Mouse (Mus musculus): ENCODE results near the gene Cmss1. TPM values are rescaled to one million over a fixed set of nuclear protein-coding genes. Genes with fewer than 3 reads are reported as not detected.
A peak's percentile ranks its signal among the peaks of the same experiment; 100 is the strongest.

Gene Cmss1
- polyA plus RNA-seq, 1 experiment from 2014 or later: 67.9 TPM

DNA sequence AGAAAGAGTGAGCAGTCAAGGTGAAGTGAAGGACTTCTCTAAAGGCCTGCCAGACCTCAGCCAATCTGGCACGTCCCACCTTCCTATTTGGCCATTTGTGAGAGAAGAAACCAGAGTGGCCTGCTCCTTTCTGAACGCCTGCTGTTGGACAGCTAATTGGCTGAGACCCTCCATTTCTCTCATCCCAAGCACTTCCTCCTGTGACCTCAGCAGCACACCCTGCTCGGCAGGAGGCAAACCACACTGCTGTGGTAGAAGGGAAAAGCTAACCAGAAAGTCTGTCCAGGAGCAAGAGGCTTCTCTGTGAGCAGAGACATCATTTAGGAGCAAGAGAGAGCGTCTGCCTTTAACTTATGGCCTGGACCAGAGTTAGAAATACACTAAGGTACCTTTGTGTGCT is 289.5 kb downstream of the Cmss1 start:
- no peak overlapping the region for H3K27ac ChIP-seq (ENCODE audit: low read depth)
- no peaks in the 10 kb centered on the region for H3K36me3 ChIP-seq (ENCODE audit: insufficient read depth)
- WGBS: 57% methylated on average over 4 of the region's 4 CpGs
- H3K4me3 ChIP-seq (ENCODE audit: low read depth, low read length): no peak overlapping the region
- H3K9me3 ChIP-seq (ENCODE audit: low read depth, low read length): no peaks in the 10 kb centered on the region
- no peak overlapping the region for H3K9ac ChIP-seq
- no peaks in the 10 kb centered on the region for H3K27me3 ChIP-seq (ENCODE audit: insufficient read depth, low read length)
- no peak overlapping the region for H3K4me2 ChIP-seq
- no peak for TF ChIP-seq CTCF (IDR thresholded peaks at IDR 0.05; ENCODE audit: low read depth)
- DNase-seq: no peak
- ATAC-seq (ENCODE audit: insufficient read depth): no peak
- H3K4me1 ChIP-seq (ENCODE audit: insufficient read depth): no peaks in the 10 kb centered on the region; the same call in 1 of the 2 replicates

DNA sequence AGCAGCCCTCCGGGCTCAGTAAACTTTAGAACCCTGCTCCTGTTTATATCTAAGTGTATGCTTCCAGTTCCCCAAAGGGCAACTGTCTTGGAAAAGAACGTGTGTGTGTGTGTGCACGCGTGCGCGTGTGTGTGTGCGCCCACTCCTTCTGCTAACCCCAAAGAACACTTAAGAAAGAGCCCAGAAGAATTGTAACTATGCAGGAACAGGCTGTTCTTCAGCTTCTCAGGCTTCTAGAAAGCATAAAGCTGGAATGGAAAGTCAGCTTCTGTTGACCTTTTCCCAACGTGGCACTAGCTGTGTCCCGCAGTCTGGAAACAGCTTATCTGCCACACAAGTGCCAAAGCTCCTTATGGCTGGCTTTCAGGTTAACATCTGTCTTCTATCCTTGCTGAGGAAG is 291.6 kb downstream of the Cmss1 start:
- 79% methylated on average over 9 of the region's 9 CpGs for WGBS
- Histone ChIP-seq H3K9me3 (ENCODE audit: low read depth, low read length) (no peaks in the 10 kb centered on the region), H3K27ac (ENCODE audit: low read depth) (no peak overlapping the region), H3K4me2 (no peak overlapping the region), H3K36me3 (ENCODE audit: insufficient read depth) (no peaks in the 10 kb centered on the region), H3K9ac (no peak overlapping the region), H3K27me3 (ENCODE audit: insufficient read depth, low read length) (no peaks in the 10 kb centered on the region), H3K4me3 (ENCODE audit: low read depth, low read length) (no peak overlapping the region), H3K4me1 (ENCODE audit: insufficient read depth) (no peaks in the 10 kb centered on the region; the same call in 1 of the 2 replicates)
- no peak for TF ChIP-seq CTCF (IDR thresholded peaks at IDR 0.05; ENCODE audit: low read depth)
- DNase-seq (no peak), ATAC-seq (ENCODE audit: insufficient read depth) (no peak)

DNA sequence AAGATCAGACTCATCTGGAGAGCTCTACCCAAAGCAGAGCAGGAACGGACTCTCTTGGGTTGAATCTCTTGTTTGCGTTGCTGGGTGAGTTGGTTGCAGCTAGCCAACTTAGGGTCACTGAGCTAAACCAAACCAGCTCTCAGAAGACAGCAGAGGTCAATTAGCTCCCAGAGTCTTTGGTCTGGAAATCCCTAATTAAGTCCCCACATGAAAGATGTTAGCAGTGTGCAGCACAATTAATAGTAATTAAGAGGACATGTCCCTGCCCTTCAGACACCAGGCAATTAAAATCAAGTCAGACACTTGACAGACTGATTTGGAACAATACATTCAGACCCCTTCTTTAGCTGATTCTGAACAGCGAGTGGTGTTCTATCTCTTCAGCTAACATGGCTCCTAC is 292.4 kb downstream of the Cmss1 start:
- DNase-seq: no peak
- H3K27me3 ChIP-seq (ENCODE audit: insufficient read depth, low read length): no peaks in the 10 kb centered on the region
- ATAC-seq (ENCODE audit: insufficient read depth): no peak
- no peak overlapping the region for H3K9ac ChIP-seq
- no peak overlapping the region for H3K27ac ChIP-seq (ENCODE audit: low read depth)
- WGBS: 87% methylated on average over 3 of the region's 3 CpGs
- no peak overlapping the region for H3K4me3 ChIP-seq (ENCODE audit: low read depth, low read length)
- H3K9me3 ChIP-seq (ENCODE audit: low read depth, low read length): no peaks in the 10 kb centered on the region
- no peak overlapping the region for H3K4me2 ChIP-seq
- no peaks in the 10 kb centered on the region for H3K36me3 ChIP-seq (ENCODE audit: insufficient read depth)
- TF ChIP-seq CTCF (IDR thresholded peaks at IDR 0.05; ENCODE audit: low read depth): no peak
- no peaks in the 10 kb centered on the region for H3K4me1 ChIP-seq (ENCODE audit: insufficient read depth)

DNA sequence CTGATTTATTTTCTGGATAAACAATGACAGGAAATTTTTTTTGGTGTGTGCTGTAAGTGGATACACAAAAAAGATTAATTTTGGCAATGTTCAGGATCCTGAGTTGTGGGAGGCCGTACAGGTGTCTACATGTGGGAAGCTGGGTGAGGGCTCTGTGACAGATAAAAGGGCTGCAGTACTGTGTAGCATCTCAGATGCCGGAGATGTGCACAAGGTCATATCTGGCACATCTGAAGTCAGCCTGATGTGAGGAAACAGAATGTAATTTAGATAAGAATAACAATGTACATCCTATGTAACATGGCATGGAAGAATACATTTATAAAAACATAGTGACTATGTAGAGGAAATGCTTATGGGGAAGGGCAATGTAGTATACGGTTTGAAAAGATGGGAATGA is 293.2 kb downstream of the Cmss1 start:
- H3K27ac ChIP-seq (ENCODE audit: low read depth): no peak overlapping the region
- no peaks in the 10 kb centered on the region for H3K27me3 ChIP-seq (ENCODE audit: insufficient read depth, low read length)
- no peak overlapping the region for H3K4me2 ChIP-seq
- H3K9ac ChIP-seq: no peak overlapping the region
- DNase-seq (peak; percentile 31), ATAC-seq (ENCODE audit: insufficient read depth) (0 out of 2 replicates have a peak, but pooled peaks have one; percentile 52)
- no peak overlapping the region for H3K4me3 ChIP-seq (ENCODE audit: low read depth, low read length)
- TF ChIP-seq CTCF (IDR thresholded peaks at IDR 0.05; ENCODE audit: low read depth): no peak
- WGBS: 72% methylated on average over 3 of the region's 3 CpGs
- no peaks in the 10 kb centered on the region for H3K4me1 ChIP-seq (ENCODE audit: insufficient read depth)
- H3K9me3 ChIP-seq (ENCODE audit: low read depth, low read length): no peaks in the 10 kb centered on the region
- no peaks in the 10 kb centered on the region for H3K36me3 ChIP-seq (ENCODE audit: insufficient read depth)

DNA sequence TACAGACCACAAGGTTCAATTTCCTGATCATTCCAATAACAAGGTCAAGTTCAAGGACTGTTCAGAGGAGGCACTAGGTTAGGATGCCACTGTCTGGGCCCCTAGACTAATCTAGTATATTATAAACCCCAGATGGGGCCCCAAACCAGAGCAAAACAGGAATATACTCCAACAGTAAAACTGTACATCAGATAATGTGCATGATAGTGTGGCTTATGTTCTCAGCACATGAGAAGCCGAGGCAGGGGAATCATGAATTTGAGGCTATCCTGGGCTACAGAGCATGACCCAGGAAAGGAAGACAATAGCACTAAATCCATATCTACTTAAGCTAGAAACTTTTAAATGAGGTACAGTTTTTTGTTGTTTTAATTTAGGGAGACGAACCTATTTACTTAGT is 294.5 kb downstream of the Cmss1 start:
- H3K4me1 ChIP-seq (ENCODE audit: insufficient read depth): no peaks in the 10 kb centered on the region
- no peak for ATAC-seq (ENCODE audit: insufficient read depth)
- H3K27ac ChIP-seq (ENCODE audit: low read depth): no peak overlapping the region
- TF ChIP-seq CTCF (IDR thresholded peaks at IDR 0.05; ENCODE audit: low read depth): no peak
- no peaks in the 10 kb centered on the region for H3K9me3 ChIP-seq (ENCODE audit: low read depth, low read length)
- no peaks in the 10 kb centered on the region for H3K27me3 ChIP-seq (ENCODE audit: insufficient read depth, low read length)
- 83% methylated on average over 2 of the region's 2 CpGs for WGBS
- H3K36me3 ChIP-seq (ENCODE audit: insufficient read depth): no peaks in the 10 kb centered on the region
- H3K4me2 ChIP-seq: no peak overlapping the region
- no peak overlapping the region for H3K9ac ChIP-seq
- no peak for DNase-seq
- H3K4me3 ChIP-seq (ENCODE audit: low read depth, low read length): no peak overlapping the region

DNA sequence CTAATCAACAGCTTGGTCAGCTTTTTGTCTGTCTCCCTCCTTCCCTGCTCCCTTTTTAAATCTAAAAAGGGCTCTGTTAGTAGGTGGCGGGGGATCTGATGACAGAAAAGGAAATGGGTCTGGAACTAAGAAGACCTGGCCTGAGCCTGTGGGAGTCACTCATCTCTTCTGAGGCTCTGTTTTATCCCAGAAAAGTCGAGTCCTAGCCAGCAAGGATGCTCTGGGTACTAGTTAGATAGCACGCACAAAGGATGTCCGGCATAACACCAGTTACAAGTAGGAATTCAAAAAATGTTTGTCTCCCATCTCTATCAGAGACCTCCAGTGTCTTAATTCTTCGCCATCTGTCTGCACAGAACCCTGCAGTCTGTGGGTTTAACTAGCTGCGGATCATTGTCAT is 301.2 kb downstream of the Cmss1 start:
- 72% methylated on average over 6 of the region's 6 CpGs for WGBS
- ATAC-seq (ENCODE audit: insufficient read depth): no peak
- H3K9me3 ChIP-seq (ENCODE audit: low read depth, low read length): no peaks in the 10 kb centered on the region

DNA sequence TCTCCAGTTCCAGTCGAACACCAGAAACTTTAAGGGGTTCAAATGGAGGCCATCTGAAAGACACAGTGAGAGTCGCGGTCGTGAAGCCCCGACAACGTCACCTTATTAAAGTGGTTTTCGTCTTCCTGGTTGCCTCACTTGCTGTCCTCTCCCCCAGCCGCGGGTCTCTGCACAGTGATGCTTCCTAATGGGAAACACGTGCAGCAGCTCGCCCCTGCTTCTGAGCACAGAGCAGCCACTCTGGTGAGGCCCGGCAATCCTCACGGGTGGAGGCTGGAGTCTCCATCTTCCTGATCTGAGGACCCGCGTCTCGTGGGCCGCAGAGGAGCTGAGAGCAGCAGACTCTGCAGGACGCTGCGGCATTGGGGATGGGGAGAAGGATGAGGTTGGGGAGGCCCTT is 302.9 kb downstream of the Cmss1 start:
- H3K4me2 ChIP-seq: no peak overlapping the region
- H3K9ac ChIP-seq: no peak overlapping the region
- no peaks in the 10 kb centered on the region for H3K9me3 ChIP-seq (ENCODE audit: low read depth, low read length)
- TF ChIP-seq CTCF (IDR thresholded peaks at IDR 0.05; ENCODE audit: low read depth): no peak
- ATAC-seq (ENCODE audit: insufficient read depth): no peak
- 34% methylated on average over 19 of the region's 19 CpGs for WGBS
- no peaks in the 10 kb centered on the region for H3K4me1 ChIP-seq (ENCODE audit: insufficient read depth)
- no peaks in the 10 kb centered on the region for H3K36me3 ChIP-seq (ENCODE audit: insufficient read depth)
- H3K27me3 ChIP-seq (ENCODE audit: insufficient read depth, low read length): no peaks in the 10 kb centered on the region
- no peak overlapping the region for H3K4me3 ChIP-seq (ENCODE audit: low read depth, low read length)
- no peak for DNase-seq
- no peak overlapping the region for H3K27ac ChIP-seq (ENCODE audit: low read depth)

More for the DNA sequence above, 301.2 kb downstream of the Cmss1 start:
- H3K9ac ChIP-seq: no peak overlapping the region
- H3K27me3 ChIP-seq (ENCODE audit: insufficient read depth, low read length): no peaks in the 10 kb centered on the region
- no peak for DNase-seq
- TF ChIP-seq CTCF (IDR thresholded peaks at IDR 0.05; ENCODE audit: low read depth): no peak
- H3K4me2 ChIP-seq: no peak overlapping the region
- no peaks in the 10 kb centered on the region for H3K36me3 ChIP-seq (ENCODE audit: insufficient read depth)
- H3K4me1 ChIP-seq (ENCODE audit: insufficient read depth): no peaks in the 10 kb centered on the region
- no peak overlapping the region for H3K27ac ChIP-seq (ENCODE audit: low read depth)
- no peak overlapping the region for H3K4me3 ChIP-seq (ENCODE audit: low read depth, low read length)
